Mouse (Mus musculus): ENCODE results near the gene Fam129b. TPM values are rescaled to one million over a fixed set of nuclear protein-coding genes. Genes with fewer than 3 reads are reported as not detected.

The Fam129b gene
- polyA plus RNA-seq, 1 experiment from 2014 or later: 108 TPM

GRCm38 (mm10) chr2:32921801-32922380 lies 46.0 kb downstream of the Fam129b start:
- Histone ChIP-seq H3K4me3 (replicated peaks; ENCODE audit: low read length) (no peak overlapping the region), H3K4me1 (ENCODE audit: control insufficient read depth, insufficient read depth, low read length) (no peaks in the 10 kb centered on the region), H3K27me3 (ENCODE audit: control insufficient read depth, insufficient read depth, low read length) (no peaks in the 10 kb centered on the region), H3K4me2 (ENCODE audit: low read depth, low read length) (no peak overlapping the region), H3K27ac (ENCODE audit: low read length) (no peak overlapping the region), H3K9me3 (replicated peaks; ENCODE audit: control insufficient read depth, low read length) (no peaks in the 10 kb centered on the region), H3K9ac (ENCODE audit: low read length) (no peak overlapping the region), H3K36me3 (ENCODE audit: control insufficient read depth, insufficient read depth, low read length) (peaks cover 36% of the 10 kb centered on the region)
- no peak for ATAC-seq (ENCODE audit: insufficient read depth, low FRiP score)
- WGBS: 92% methylated on average over 15 of the region's 15 CpGs

GRCm38 (mm10) chr2:32922564-32922963 lies 46.6 kb downstream of the Fam129b start:
- 89% methylated on average over 13 of the region's 13 CpGs for WGBS

DNA sequence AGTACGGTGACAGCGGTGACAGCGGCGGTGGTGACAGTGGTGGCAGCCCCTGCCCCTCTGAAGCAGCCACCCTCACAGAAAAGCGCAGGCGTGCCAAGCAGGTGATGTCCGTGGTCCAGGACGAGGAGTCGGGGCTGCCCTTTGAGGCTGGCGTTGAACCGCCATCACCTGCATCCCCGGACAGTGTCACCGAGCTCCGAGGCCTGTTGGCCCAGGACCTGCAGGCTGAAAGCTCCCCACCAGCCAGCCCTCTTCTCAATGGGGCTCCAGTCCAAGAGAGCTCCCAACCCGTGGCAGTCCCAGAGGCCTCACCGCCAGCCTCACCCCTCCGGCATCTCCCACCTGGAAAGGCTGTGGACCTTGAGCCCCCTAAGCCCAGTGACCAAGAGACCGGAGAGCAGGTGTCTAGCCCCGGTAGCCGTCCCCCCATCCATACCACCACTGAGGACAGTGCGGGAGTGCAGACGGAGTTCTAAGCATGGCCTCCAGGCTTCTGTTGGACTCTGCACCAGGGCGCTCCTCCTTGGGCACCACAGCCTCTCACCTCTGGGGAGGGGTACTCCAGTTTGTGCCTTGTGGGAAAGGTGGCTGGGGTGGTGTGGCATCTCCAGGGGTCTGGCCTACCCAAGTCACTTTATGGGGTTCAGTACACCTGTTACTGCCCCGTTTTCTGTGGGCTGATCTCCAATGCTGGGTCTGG lies 47.8 kb downstream of the Fam129b start:
- Histone ChIP-seq H3K27ac (ENCODE audit: low read length) (no peak overlapping the region), H3K27me3 (ENCODE audit: control insufficient read depth, insufficient read depth, low read length) (no peaks in the 10 kb centered on the region), H3K36me3 (ENCODE audit: control insufficient read depth, insufficient read depth, low read length) (peaks cover 31% of the 10 kb centered on the region), H3K9ac (ENCODE audit: low read length) (no peak overlapping the region), H3K4me3 (replicated peaks; ENCODE audit: low read length) (no peak overlapping the region), H3K4me1 (ENCODE audit: control insufficient read depth, insufficient read depth, low read length) (peaks cover 4% of the 10 kb centered on the region; the same call in 1 of the 2 replicates), H3K9me3 (replicated peaks; ENCODE audit: control insufficient read depth, low read length) (no peaks in the 10 kb centered on the region), H3K4me2 (ENCODE audit: low read depth, low read length) (no peak overlapping the region)
- WGBS: 93% methylated on average over 24 of the region's 24 CpGs
- no peak for ATAC-seq (ENCODE audit: insufficient read depth, low FRiP score)

More at GRCm38 (mm10) chr2:32922564-32922963, 46.6 kb downstream of the Fam129b start:
- Histone ChIP-seq H3K9me3 (replicated peaks; ENCODE audit: control insufficient read depth, low read length) (no peaks in the 10 kb centered on the region), H3K36me3 (ENCODE audit: control insufficient read depth, insufficient read depth, low read length) (peaks cover 36% of the 10 kb centered on the region), H3K4me3 (replicated peaks; ENCODE audit: low read length) (no peak overlapping the region), H3K9ac (ENCODE audit: low read length) (no peak overlapping the region), H3K27ac (ENCODE audit: low read length) (no peak overlapping the region), H3K4me2 (ENCODE audit: low read depth, low read length) (no peak overlapping the region), H3K27me3 (ENCODE audit: control insufficient read depth, insufficient read depth, low read length) (no peaks in the 10 kb centered on the region), H3K4me1 (ENCODE audit: control insufficient read depth, insufficient read depth, low read length) (no peaks in the 10 kb centered on the region)
- no peak for ATAC-seq (ENCODE audit: insufficient read depth, low FRiP score)

DNA sequence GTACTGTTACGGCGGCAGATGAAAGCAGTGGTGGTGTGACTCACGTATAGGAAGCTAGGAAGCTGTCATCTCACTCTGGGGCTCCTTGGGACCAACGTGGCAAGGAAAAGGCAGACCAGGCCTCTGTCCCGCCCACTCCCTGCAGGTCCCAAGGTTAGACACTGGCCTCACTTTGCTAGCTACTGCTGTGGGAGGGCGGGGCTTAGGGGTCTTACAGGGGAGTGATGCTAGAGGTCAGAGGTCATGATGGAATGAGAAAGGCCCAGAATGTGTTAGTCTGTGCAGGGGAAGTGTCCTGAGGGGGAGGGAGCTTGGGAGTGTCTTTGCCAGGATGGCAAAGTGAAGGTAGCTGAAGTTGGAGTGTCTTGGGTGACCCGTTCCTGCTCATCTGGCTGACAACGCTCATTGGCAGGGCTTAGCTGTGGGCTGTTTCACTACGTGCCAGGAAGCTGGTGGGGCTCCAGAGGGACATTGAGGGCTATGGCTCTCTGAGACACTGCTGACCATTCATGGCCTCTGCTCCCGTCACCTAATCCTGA lies 48.5 kb downstream of the Fam129b start:
- no peak for ATAC-seq (ENCODE audit: insufficient read depth, low FRiP score)
- H3K9me3 ChIP-seq (replicated peaks; ENCODE audit: control insufficient read depth, low read length): no peaks in the 10 kb centered on the region
- H3K4me1 ChIP-seq (ENCODE audit: control insufficient read depth, insufficient read depth, low read length): peaks cover 4% of the 10 kb centered on the region; the same call in 1 of the 2 replicates
- H3K4me2 ChIP-seq (ENCODE audit: low read depth, low read length): no peak overlapping the region
- H3K36me3 ChIP-seq (ENCODE audit: control insufficient read depth, insufficient read depth, low read length): peaks cover 28% of the 10 kb centered on the region
- H3K27ac ChIP-seq (ENCODE audit: low read length): no peak overlapping the region
- H3K9ac ChIP-seq (ENCODE audit: low read length): no peak overlapping the region
- no peaks in the 10 kb centered on the region for H3K27me3 ChIP-seq (ENCODE audit: control insufficient read depth, insufficient read depth, low read length)
- WGBS: 75% methylated on average over 10 of the region's 10 CpGs
- H3K4me3 ChIP-seq (replicated peaks; ENCODE audit: low read length): no peak overlapping the region

- Histone ChIP-seq H3K4me2 (ENCODE audit: low read depth, low read length) (no peak overlapping the region), H3K36me3 (ENCODE audit: control insufficient read depth, insufficient read depth, low read length) (peaks cover 18% of the 10 kb centered on the region), H3K9me3 (replicated peaks; ENCODE audit: control insufficient read depth, low read length) (no peaks in the 10 kb centered on the region), H3K4me3 (replicated peaks; ENCODE audit: low read length) (no peak overlapping the region), H3K4me1 (ENCODE audit: control insufficient read depth, insufficient read depth, low read length) (peaks cover 4% of the 10 kb centered on the region; the same call in 1 of the 2 replicates), H3K27ac (ENCODE audit: low read length) (no peak overlapping the region), H3K27me3 (ENCODE audit: control insufficient read depth, insufficient read depth, low read length) (no peaks in the 10 kb centered on the region), H3K9ac (ENCODE audit: low read length) (no peak overlapping the region)
- no peak for ATAC-seq (ENCODE audit: insufficient read depth, low FRiP score)
- WGBS: 86% methylated on average over 12 of the region's 12 CpGs
These were observed 50.6 kb downstream of the Fam129b start for GRCm38 (mm10) chr2:32926330-32927075.

GRCm38 (mm10) chr2:32927624-32928234 lies 51.8 kb downstream of the Fam129b start:
- H3K27me3 ChIP-seq (ENCODE audit: control insufficient read depth, insufficient read depth, low read length): no peaks in the 10 kb centered on the region
- H3K36me3 ChIP-seq (ENCODE audit: control insufficient read depth, insufficient read depth, low read length): peaks cover 8% of the 10 kb centered on the region; the same call in 1 of the 2 replicates
- H3K4me1 ChIP-seq (ENCODE audit: control insufficient read depth, insufficient read depth, low read length): peaks cover 4% of the 10 kb centered on the region; the same call in 1 of the 2 replicates
- no peak for ATAC-seq (ENCODE audit: insufficient read depth, low FRiP score)
- no peak overlapping the region for H3K4me2 ChIP-seq (ENCODE audit: low read depth, low read length)
- 55% methylated on average over 15 of the region's 15 CpGs for WGBS
- H3K9me3 ChIP-seq (replicated peaks; ENCODE audit: control insufficient read depth, low read length): no peaks in the 10 kb centered on the region
- no peak overlapping the region; the same call in 1 of the 2 replicates for H3K9ac ChIP-seq (ENCODE audit: low read length)
- H3K27ac ChIP-seq (ENCODE audit: low read length): peak overlapping the region; percentile 71
- no peak overlapping the region for H3K4me3 ChIP-seq (replicated peaks; ENCODE audit: low read length)

GRCm38 (mm10) chr2:32928235-32928946 lies 52.5 kb downstream of the Fam129b start:
- Histone ChIP-seq H3K4me3 (replicated peaks; ENCODE audit: low read length) (no peak overlapping the region), H3K36me3 (ENCODE audit: control insufficient read depth, insufficient read depth, low read length) (peaks cover 5% of the 10 kb centered on the region; the same call in 1 of the 2 replicates), H3K9ac (ENCODE audit: low read length) (no peak overlapping the region; the same call in 1 of the 2 replicates), H3K27me3 (ENCODE audit: control insufficient read depth, insufficient read depth, low read length) (no peaks in the 10 kb centered on the region), H3K27ac (ENCODE audit: low read length) (peak overlapping the region; percentile 71), H3K4me1 (ENCODE audit: control insufficient read depth, insufficient read depth, low read length) (peaks cover 4% of the 10 kb centered on the region; the same call in 1 of the 2 replicates), H3K4me2 (ENCODE audit: low read depth, low read length) (no peak overlapping the region), H3K9me3 (replicated peaks; ENCODE audit: control insufficient read depth, low read length) (no peaks in the 10 kb centered on the region)
- peak; percentile 70 for ATAC-seq (ENCODE audit: insufficient read depth, low FRiP score)
- 28% methylated on average over 10 of the region's 10 CpGs for WGBS
